Mouse (Mus musculus) embryonic fibroblast, embryonic 13.5 days (primary cell): ENCODE data around the gene Pdap1.
"Not testable (repeated sequence)": the region's sequence is repeated elsewhere in the genome, so short reads cannot be mapped to it uniquely, and the experiment has no call there.

Experiments used
- CTCF ChIP-seq: IDR thresholded peaks from 2 replicates; pipeline ENCODE4 v1.5.1; 2011; ENCODE audit warnings: mild to moderate bottlenecking, control low read depth, low read length, moderate library complexity, borderline replicate concordance; ENCODE audit not compliant: insufficient read depth
- POLR2A ChIP-seq: IDR thresholded peaks from 2 replicates; pipeline ENCODE4 v1.6.1; 2011; ENCODE audit warnings: low read depth, mild to moderate bottlenecking, control low read depth, low read length, moderate library complexity

- not testable (repeated sequence) for TF ChIP-seq CTCF, POLR2A
These were observed 6.8 kb downstream of the Pdap1 start for GRCm38 (mm10) chr5:145133275-145133674.
